Comparison of ENCODE assay signal across 13 mouse cellular contexts in genomic region chr4:87936326-87936725, GRCm38 (mm10).
DNase-seq lines count a peak whose midpoint lies in the region; ATAC-seq and TF ChIP-seq lines count a peak whose summit lies in the region.
"Had no signal": no experiment of that assay in that cellular context is flagged by ENCODE, and none has a peak within 500 bp of the region (broad histone marks: within the 10 kb centered on the region; RNA-seq: fewer than 3 reads in every experiment).

No protein-coding gene starts in this region.

- H3K9ac ChIP-seq in kidney, embryonic 14.5 days (ENCODE audit: low read depth, low read length): no peak overlapping the region
- no peak overlapping the region for H3K9ac ChIP-seq in forebrain, embryonic 13.5 days
- H3K9ac ChIP-seq: forebrain, postnatal 0 days; limb, embryonic 12.5 days; midbrain, embryonic 12.5 days had no signal

- WGBS in kidney, adult 2 months: 41% methylated on average over 2 of the region's 2 CpGs
- WGBS in kidney, embryonic 14.5 days: 59% methylated on average over 2 of the region's 2 CpGs
- WGBS in forebrain, embryonic 13.5 days: 74% methylated on average over 2 of the region's 2 CpGs

- no peaks in the 10 kb centered on the region for H3K36me3 ChIP-seq in kidney, adult 2 months (ENCODE audit: control insufficient read depth, insufficient read depth, low read length)
- no peaks in the 10 kb centered on the region for H3K36me3 ChIP-seq in kidney, embryonic 14.5 days (ENCODE audit: control insufficient read depth, insufficient read depth, low read length)
- H3K36me3 ChIP-seq in forebrain, embryonic 13.5 days (ENCODE audit: poor library complexity, severe bottlenecking): no peaks in the 10 kb centered on the region
- H3K36me3 ChIP-seq: limb, embryonic 12.5 days; midbrain, embryonic 12.5 days had no signal

- DNase-seq in kidney, adult 2 months: peak; percentile 69
- peak; percentile 55 for DNase-seq in Muller cell, postnatal 12 days (ENCODE audit: inconsistent ontology term)
- DNase-seq in brain, adult 2 months (ENCODE audit: low read depth, low spot score): peak; percentile 41
- DNase-seq in kidney, adult 9 months: peak; percentile 46
- DNase-seq in retina, embryonic 14.5 days (ENCODE audit: low spot score): no peak
- DNase-seq: forebrain, postnatal 0 days; gastrocnemius, postnatal 14 days; retina, postnatal 1 day; thymus, postnatal 25 days had no signal

- peaks cover 6% of the 10 kb centered on the region; the same call in 1 of the 2 replicates for H3K4me1 ChIP-seq in kidney, adult 2 months (ENCODE audit: control insufficient read depth, insufficient read depth, low read length)
- H3K4me1 ChIP-seq in kidney, embryonic 14.5 days (ENCODE audit: control insufficient read depth, insufficient read depth, low read length): peaks cover 13% of the 10 kb centered on the region
- H3K4me1 ChIP-seq in forebrain, embryonic 13.5 days: peaks cover 25% of the 10 kb centered on the region

- H3K4me2 ChIP-seq in kidney, embryonic 14.5 days (replicated peaks; ENCODE audit: low read depth, low read length): no peak overlapping the region
- H3K4me2 ChIP-seq in forebrain, embryonic 13.5 days: no peak overlapping the region
- H3K4me2 ChIP-seq: limb, embryonic 12.5 days; midbrain, embryonic 12.5 days had no signal

- H3K9me3 ChIP-seq in kidney, embryonic 14.5 days (ENCODE audit: control insufficient read depth, low read length): no peaks in the 10 kb centered on the region
- no peaks in the 10 kb centered on the region for H3K9me3 ChIP-seq in forebrain, embryonic 13.5 days (replicated peaks)
- H3K9me3 ChIP-seq: limb, embryonic 12.5 days; midbrain, embryonic 12.5 days had no signal

- no peak for TF ChIP-seq POLR2A in kidney, adult 2 months (IDR thresholded peaks at IDR 0.05; ENCODE audit: low read depth, low read length)

- H3K4me3 ChIP-seq in kidney, adult 2 months (ENCODE audit: insufficient read depth, low read depth, low read length): no peak overlapping the region
- no peak overlapping the region for H3K4me3 ChIP-seq in kidney, embryonic 14.5 days (ENCODE audit: low read length)
- no peak overlapping the region for H3K4me3 ChIP-seq in forebrain, embryonic 13.5 days
- H3K4me3 ChIP-seq: limb, embryonic 12.5 days; midbrain, embryonic 12.5 days had no signal

- no peaks in the 10 kb centered on the region; the same call in 1 of the 2 replicates for H3K27me3 ChIP-seq in kidney, adult 2 months (replicated peaks; ENCODE audit: control insufficient read depth, insufficient read depth, low read length)
- no peaks in the 10 kb centered on the region for H3K27me3 ChIP-seq in kidney, embryonic 14.5 days (ENCODE audit: control insufficient read depth, insufficient read depth, low read length)
- no peaks in the 10 kb centered on the region for H3K27me3 ChIP-seq in forebrain, embryonic 13.5 days
- H3K27me3 ChIP-seq: limb, embryonic 12.5 days; midbrain, embryonic 12.5 days had no signal

- no peak overlapping the region for H3K27ac ChIP-seq in kidney, adult 2 months (ENCODE audit: insufficient read depth, low read depth, low read length)
- H3K27ac ChIP-seq in kidney, embryonic 14.5 days (ENCODE audit: low read depth, low read length): no peak overlapping the region
- H3K27ac ChIP-seq in forebrain, embryonic 13.5 days: no peak overlapping the region
- H3K27ac ChIP-seq: limb, embryonic 12.5 days; midbrain, embryonic 12.5 days had no signal

- no peak for ATAC-seq in kidney, embryonic 14.5 days (ENCODE audit: low FRiP score, low TSS enrichment)
- ATAC-seq in forebrain, embryonic 13.5 days: no peak
- ATAC-seq: forebrain, postnatal 0 days had no signal

- no peak for TF ChIP-seq CTCF in kidney, adult 2 months (conservative IDR thresholded peaks at IDR 0.05; ENCODE audit: insufficient read depth, insufficient read length, low read depth, low read length)
